Mouse (Mus musculus) neural tube, embryonic 12.5 days (tissue): ENCODE measurements around the gene Ctc1. TPM values are rescaled to one million over a fixed set of nuclear protein-coding genes. Genes with fewer than 3 reads are reported as not detected.
"Not testable (repeated sequence)": the region's sequence is repeated elsewhere in the genome, so short reads cannot be mapped to it uniquely, and the experiment has no call there.

Experiments
- ATAC-seq: fragments of 200-750 bp; cut with Nextera tagmentation; 2 replicates; pipeline ENCODE4 v1.8.0; 2017; ENCODE audit warnings: low read depth, mild to moderate bottlenecking, moderate TSS enrichment, moderate library complexity; ENCODE audit not compliant: low FRiP score
- H3K27ac ChIP-seq: fragments of 300-500 bp; sonication (generic); 2 replicates; pipeline ENCODE4 v1.5.1; 2016
- H3K27me3 ChIP-seq: fragments of 300-500 bp; sonication (generic); replicated peaks from 2 replicates; pipeline ENCODE4 v1.6.1; 2016; ENCODE audit warnings: mild to moderate bottlenecking
- H3K36me3 ChIP-seq: fragments of 300-500 bp; sonication (generic); 2 replicates; pipeline ENCODE4 v1.6.1; 2016; ENCODE audit warnings: mild to moderate bottlenecking
- H3K4me1 ChIP-seq: fragments of 300-500 bp; sonication (generic); 2 replicates; pipeline ENCODE4 v1.6.1; 2016
- H3K4me2 ChIP-seq: fragments of 300-500 bp; sonication (generic); replicated peaks from 2 replicates; pipeline ENCODE4 v1.6.1; 2016; ENCODE audit warnings: mild to moderate bottlenecking
- H3K4me3 ChIP-seq: fragments of 300-500 bp; sonication (generic); 2 replicates; pipeline ENCODE4 v1.5.1; 2016
- H3K9ac ChIP-seq: fragments of 300-500 bp; sonication (generic); 2 replicates; pipeline ENCODE4 v1.6.1; 2016; ENCODE audit warnings: mild to moderate bottlenecking
- H3K9me3 ChIP-seq: fragments of 300-500 bp; sonication (generic); 2 replicates; pipeline ENCODE4 v1.6.1; 2016; ENCODE audit warnings: mild to moderate bottlenecking
- WGBS: fragments of 180-500 bp; shearing (Covaris S2); methylation state at CpG from one replicate; pipeline ENCODE4 v1.1.7; 2016; 5-methylcytosine and 5-hydroxymethylcytosine counted together
- polyA plus RNA-seq: library from polyadenylated mRNA; unstranded; fragments of >200 nt; fragmentation: Nextera tagmentation; extraction: Ambion mirVana; gene quantifications from 2 replicates; pipeline ENCODE4 v1.2.1, GENCODE M21; 2016

The Ctc1 gene
- polyA plus RNA-seq, 1 experiment from 2014 or later = 66.8 TPM

GRCm38 (mm10) chr11:69010400-69011323 lies 5.0 kb upstream of the Ctc1 start:
- no peak overlapping the region for H3K27ac ChIP-seq
- H3K4me3 ChIP-seq = no peak overlapping the region
- no peaks in the 10 kb centered on the region for H3K9me3 ChIP-seq
- ATAC-seq = no peak
- peak overlapping the region; percentile 70; the same call in 1 of the 2 replicates for H3K4me2 ChIP-seq
- no peaks in the 10 kb centered on the region for H3K36me3 ChIP-seq
- no peaks in the 10 kb centered on the region for H3K27me3 ChIP-seq
- peaks cover 15% of the 10 kb centered on the region for H3K4me1 ChIP-seq
- H3K9ac ChIP-seq = no peak overlapping the region
- WGBS = 93% methylated on average over 15 of the region's 15 CpGs

GRCm38 (mm10) chr11:69011445-69011844 lies 4.3 kb upstream of the Ctc1 start:
- H3K4me3 ChIP-seq = peak overlapping the region; percentile 46
- peak overlapping the region; percentile 70 for H3K4me2 ChIP-seq
- H3K4me1 ChIP-seq = peaks cover 15% of the 10 kb centered on the region
- not testable (repeated sequence) for H3K27me3 ChIP-seq, H3K9me3 ChIP-seq, H3K27ac ChIP-seq, ATAC-seq, H3K36me3 ChIP-seq, H3K9ac ChIP-seq
- 75% methylated on average over 2 of the region's 2 CpGs for whole genome bisulfite sequencing

- no peaks in the 10 kb centered on the region for H3K36me3 ChIP-seq
- no peaks in the 10 kb centered on the region for H3K9me3 ChIP-seq
- H3K4me3 ChIP-seq = peak overlapping the region; percentile 46
- H3K4me2 ChIP-seq = peak overlapping the region; percentile 70
- no peaks in the 10 kb centered on the region for H3K27me3 ChIP-seq
- ATAC-seq = peak; percentile 25; the same call in 1 of the 2 replicates
- WGBS = 2% methylated on average over 18 of the region's 18 CpGs
- peak overlapping the region; percentile 50; the same call in 1 of the 2 replicates for H3K27ac ChIP-seq
- H3K4me1 ChIP-seq = peaks cover 20% of the 10 kb centered on the region
- peak overlapping the region; percentile 52 for H3K9ac ChIP-seq
These were observed 3.6 kb upstream of the Ctc1 start for GRCm38 (mm10) chr11:69012071-69012601.

GRCm38 (mm10) chr11:69016755-69017154 lies 1.0 kb downstream of the Ctc1 start:
- Histone ChIP-seq H3K36me3 (peaks cover 2% of the 10 kb centered on the region; the same call in 1 of the 2 replicates), H3K9ac (peak overlapping the region; percentile 84), H3K4me3 (peak overlapping the region; percentile 65), H3K9me3 (no peaks in the 10 kb centered on the region), H3K27ac (no peak overlapping the region), H3K4me1 (peaks cover 10% of the 10 kb centered on the region), H3K4me2 (peak overlapping the region; percentile 59), H3K27me3 (no peaks in the 10 kb centered on the region)
- no peak for ATAC-seq
- WGBS = 65% methylated on average over 3 of the region's 3 CpGs

- no peak for ATAC-seq
- Histone ChIP-seq H3K4me3 (no peak overlapping the region), H3K36me3 (peaks cover 41% of the 10 kb centered on the region), H3K9ac (no peak overlapping the region), H3K9me3 (no peaks in the 10 kb centered on the region), H3K27me3 (no peaks in the 10 kb centered on the region), H3K4me2 (no peak overlapping the region), H3K27ac (no peak overlapping the region), H3K4me1 (peaks cover 8% of the 10 kb centered on the region)
These were observed 5.0 kb downstream of the Ctc1 start for GRCm38 (mm10) chr11:69020691-69021090.

- ATAC-seq = no peak
- Histone ChIP-seq H3K27me3 (no peaks in the 10 kb centered on the region), H3K36me3 (peaks cover 97% of the 10 kb centered on the region), H3K9ac (no peak overlapping the region), H3K4me1 (no peaks in the 10 kb centered on the region), H3K9me3 (no peaks in the 10 kb centered on the region), H3K27ac (no peak overlapping the region), H3K4me2 (no peak overlapping the region), H3K4me3 (no peak overlapping the region)
- 94% methylated on average over 3 of the region's 3 CpGs for WGBS
These were observed 10.9 kb downstream of the Ctc1 start for GRCm38 (mm10) chr11:69026562-69026961.

- H3K9ac ChIP-seq = no peak overlapping the region
- H3K4me3 ChIP-seq = no peak overlapping the region
- 54% methylated on average over 2 of the region's 2 CpGs for WGBS
- no peaks in the 10 kb centered on the region for H3K4me1 ChIP-seq
- H3K9me3 ChIP-seq = no peaks in the 10 kb centered on the region
- no peak overlapping the region for H3K4me2 ChIP-seq
- H3K36me3 ChIP-seq = peaks cover 95% of the 10 kb centered on the region
- ATAC-seq = no peak
- H3K27ac ChIP-seq = no peak overlapping the region
- no peaks in the 10 kb centered on the region for H3K27me3 ChIP-seq
These were observed 13.1 kb downstream of the Ctc1 start for GRCm38 (mm10) chr11:69028805-69029204.

- WGBS = 81% methylated on average over 9 of the region's 9 CpGs
These were observed 17.8 kb downstream of the Ctc1 start for GRCm38 (mm10) chr11:69033552-69033951.

GRCm38 (mm10) chr11:69034585-69034984 lies 18.9 kb downstream of the Ctc1 start:
- no peak for ATAC-seq
- H3K9ac ChIP-seq = no peak overlapping the region
- no peaks in the 10 kb centered on the region for H3K9me3 ChIP-seq
- peaks cover 54% of the 10 kb centered on the region for H3K36me3 ChIP-seq
- H3K4me1 ChIP-seq = peaks cover 14% of the 10 kb centered on the region
- no peaks in the 10 kb centered on the region for H3K27me3 ChIP-seq
- no peak overlapping the region for H3K27ac ChIP-seq
- H3K4me2 ChIP-seq = no peak overlapping the region
- H3K4me3 ChIP-seq = no peak overlapping the region
- WGBS = 95% methylated on average over 3 of the region's 3 CpGs

More at GRCm38 (mm10) chr11:69033552-69033951, 17.8 kb downstream of the Ctc1 start:
- Histone ChIP-seq H3K9me3 (no peaks in the 10 kb centered on the region), H3K4me2 (no peak overlapping the region), H3K9ac (no peak overlapping the region), H3K36me3 (peaks cover 63% of the 10 kb centered on the region), H3K27ac (no peak overlapping the region), H3K27me3 (no peaks in the 10 kb centered on the region), H3K4me1 (peaks cover 5% of the 10 kb centered on the region), H3K4me3 (no peak overlapping the region)
- ATAC-seq = no peak

GRCm38 (mm10) chr11:69035411-69035810 lies 19.7 kb downstream of the Ctc1 start:
- Histone ChIP-seq H3K4me2 (peak overlapping the region; percentile 57), H3K27ac (no peak overlapping the region), H3K36me3 (peaks cover 46% of the 10 kb centered on the region), H3K9me3 (no peaks in the 10 kb centered on the region), H3K27me3 (no peaks in the 10 kb centered on the region), H3K9ac (peak overlapping the region; percentile 9; the same call in 1 of the 2 replicates), H3K4me1 (peaks cover 14% of the 10 kb centered on the region), H3K4me3 (no peak overlapping the region)
- whole genome bisulfite sequencing = 83% methylated on average over 9 of the region's 9 CpGs
- no peak for ATAC-seq

GRCm38 (mm10) chr11:69035849-69036248 lies 20.1 kb downstream of the Ctc1 start:
- Histone ChIP-seq H3K27ac (no peak overlapping the region), H3K4me2 (peak overlapping the region; percentile 57), H3K9ac (peak overlapping the region; percentile 9; the same call in 1 of the 2 replicates), H3K27me3 (no peaks in the 10 kb centered on the region), H3K4me3 (no peak overlapping the region), H3K4me1 (peaks cover 14% of the 10 kb centered on the region), H3K36me3 (peaks cover 41% of the 10 kb centered on the region), H3K9me3 (no peaks in the 10 kb centered on the region)
- 5% methylated on average over 8 of the region's 8 CpGs for WGBS
- ATAC-seq = peak; percentile 10; the same call in 1 of the 2 replicates

GRCm38 (mm10) chr11:69036486-69037230 lies 20.9 kb downstream of the Ctc1 start:
- Histone ChIP-seq H3K27me3 (no peaks in the 10 kb centered on the region), H3K4me1 (peaks cover 14% of the 10 kb centered on the region), H3K4me3 (peak overlapping the region; percentile 60), H3K9ac (peak overlapping the region; percentile 67), H3K36me3 (peaks cover 33% of the 10 kb centered on the region), H3K27ac (no peak overlapping the region), H3K9me3 (no peaks in the 10 kb centered on the region), H3K4me2 (peak overlapping the region; percentile 57)
- 10% methylated on average over 20 of the region's 20 CpGs for WGBS
- ATAC-seq = peak; percentile 14; the same call in 1 of the 2 replicates
